Mouse (Mus musculus): Measurements from ENCODE around the gene Tet2. TPM values are rescaled to one million over a fixed set of nuclear protein-coding genes. Genes with fewer than 3 reads are reported as not detected.

Gene Tet2
- polyA plus RNA-seq, 2 experiments, result 15.9 to 17.7 TPM

DNA sequence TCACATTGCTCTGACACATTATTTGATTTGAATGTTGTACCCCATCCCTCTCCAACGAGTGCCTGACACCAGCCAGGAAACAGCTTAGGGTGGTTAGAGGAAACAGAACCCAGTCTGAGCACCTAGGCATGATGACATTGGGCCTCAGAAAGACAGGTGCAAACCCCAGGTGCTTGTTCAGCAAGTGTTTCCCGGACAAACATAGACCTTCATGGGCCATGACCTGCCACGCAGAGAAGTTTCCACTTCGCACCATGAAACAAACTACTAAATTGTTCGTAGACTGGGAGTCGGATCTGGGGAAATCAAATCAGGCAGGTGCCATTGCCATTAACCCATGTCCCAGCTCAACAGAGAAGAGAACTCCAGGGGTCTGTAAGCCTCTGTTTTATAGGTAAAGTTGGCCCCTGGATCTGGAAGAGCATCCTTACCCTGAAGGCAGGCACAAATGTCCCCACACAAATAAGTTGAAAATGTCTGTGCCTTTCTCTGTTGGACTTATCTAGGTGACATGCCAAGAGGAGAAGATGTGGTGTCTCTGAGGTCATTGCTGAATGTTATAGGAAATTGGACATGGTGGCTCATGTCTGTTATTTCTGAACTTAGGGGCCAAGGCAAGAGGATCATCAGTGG, 109.7 kb downstream of the Tet2 start:
- TF ChIP-seq POLR2A (IDR thresholded peaks at IDR 0.05; ENCODE audit: borderline replicate concordance, extremely low read depth, insufficient read depth, insufficient read length), result no peak
- Histone ChIP-seq H3K9me3 (ENCODE audit: control insufficient read depth, low read length) (no peaks in the 10 kb centered on the region), H3K36me3 (ENCODE audit: control insufficient read depth, insufficient read depth, low read length) (no peaks in the 10 kb centered on the region), H3K27me3 (ENCODE audit: control insufficient read depth, insufficient read depth, low read length) (no peaks in the 10 kb centered on the region), H3K9ac (ENCODE audit: low read depth, low read length, severe bottlenecking) (no peak overlapping the region), H3K27ac (replicated peaks; ENCODE audit: low read depth, low read length) (no peak overlapping the region), H3K4me3 (replicated peaks; ENCODE audit: low read length) (no peak overlapping the region), H3K4me2 (replicated peaks; ENCODE audit: low read depth, low read length, severe bottlenecking) (no peak overlapping the region), H3K4me1 (ENCODE audit: control insufficient read depth, insufficient read depth, low read length) (no peaks in the 10 kb centered on the region)
- ATAC-seq (ENCODE audit: low FRiP score, low read depth) (no peak), DNase-seq (ENCODE audit: low spot score) (no peak)
- 89% methylated on average over 6 of the region's 6 CpGs for WGBS

GRCm38 (mm10) chr3:133429394-133430173, 115.4 kb downstream of the Tet2 start:
- 60% methylated on average over 4 of the region's 4 CpGs for WGBS
- DNase-seq (ENCODE audit: low spot score) (no peak), ATAC-seq (ENCODE audit: low FRiP score, low read depth) (no peak)
- Histone ChIP-seq H3K27ac (replicated peaks; ENCODE audit: low read depth, low read length) (no peak overlapping the region), H3K4me3 (replicated peaks; ENCODE audit: low read length) (no peak overlapping the region), H3K4me1 (ENCODE audit: control insufficient read depth, insufficient read depth, low read length) (no peaks in the 10 kb centered on the region), H3K9me3 (ENCODE audit: control insufficient read depth, low read length) (no peaks in the 10 kb centered on the region), H3K9ac (ENCODE audit: low read depth, low read length, severe bottlenecking) (no peak overlapping the region), H3K4me2 (replicated peaks; ENCODE audit: low read depth, low read length, severe bottlenecking) (no peak overlapping the region), H3K36me3 (ENCODE audit: control insufficient read depth, insufficient read depth, low read length) (no peaks in the 10 kb centered on the region), H3K27me3 (ENCODE audit: control insufficient read depth, insufficient read depth, low read length) (no peaks in the 10 kb centered on the region)
- TF ChIP-seq POLR2A (IDR thresholded peaks at IDR 0.05; ENCODE audit: borderline replicate concordance, extremely low read depth, insufficient read depth, insufficient read length), result no peak

DNA sequence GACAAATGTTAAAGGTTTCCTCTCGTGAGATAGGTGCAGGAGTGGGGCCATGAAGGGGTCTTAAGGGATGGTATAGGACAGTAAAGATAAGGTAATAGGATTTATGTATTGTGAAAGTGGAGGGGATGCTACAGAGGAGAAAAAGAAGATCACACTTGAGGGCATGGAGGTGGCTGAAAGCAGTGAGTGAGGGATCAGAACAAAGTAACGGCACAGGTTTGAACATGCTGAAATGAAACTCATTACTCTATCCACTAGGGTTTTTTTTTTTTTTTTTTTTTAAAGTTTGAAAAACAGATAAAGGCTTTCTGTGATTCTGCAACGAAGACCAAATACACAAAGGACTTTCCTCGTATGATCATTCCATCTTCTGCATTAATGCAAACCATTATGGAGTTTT, 116.9 kb downstream of the Tet2 start:
- Histone ChIP-seq H3K4me1 (ENCODE audit: control insufficient read depth, insufficient read depth, low read length) (no peaks in the 10 kb centered on the region), H3K27ac (replicated peaks; ENCODE audit: low read depth, low read length) (no peak overlapping the region), H3K9me3 (ENCODE audit: control insufficient read depth, low read length) (no peaks in the 10 kb centered on the region), H3K27me3 (ENCODE audit: control insufficient read depth, insufficient read depth, low read length) (no peaks in the 10 kb centered on the region), H3K4me3 (replicated peaks; ENCODE audit: low read length) (no peak overlapping the region), H3K4me2 (replicated peaks; ENCODE audit: low read depth, low read length, severe bottlenecking) (no peak overlapping the region), H3K36me3 (ENCODE audit: control insufficient read depth, insufficient read depth, low read length) (no peaks in the 10 kb centered on the region), H3K9ac (ENCODE audit: low read depth, low read length, severe bottlenecking) (no peak overlapping the region)
- no peak for ATAC-seq (ENCODE audit: low FRiP score, low read depth)
- WGBS, result 77% methylated on average over 4 of the region's 4 CpGs
- no peak for TF ChIP-seq POLR2A (IDR thresholded peaks at IDR 0.05; ENCODE audit: borderline replicate concordance, extremely low read depth, insufficient read depth, insufficient read length)
- no peak for DNase-seq (ENCODE audit: low spot score)

DNA sequence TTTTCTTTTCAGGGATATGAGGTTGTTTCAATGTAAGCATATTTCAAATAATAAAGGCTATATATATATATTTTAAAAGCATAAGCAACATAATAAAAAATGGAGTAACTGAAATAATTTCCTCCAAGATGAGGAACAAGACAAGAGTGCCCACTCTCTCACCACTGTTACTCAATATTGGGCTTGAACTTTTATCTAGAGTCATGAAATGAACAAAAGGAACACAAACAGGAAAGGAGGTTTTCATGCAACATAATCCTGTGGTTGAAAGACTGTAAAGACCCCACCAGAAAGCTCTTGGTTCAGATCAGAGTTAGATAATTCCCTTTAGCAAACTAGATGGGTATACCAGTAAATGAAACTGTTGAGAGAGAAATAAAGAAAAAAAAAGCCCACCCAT, 121.9 kb downstream of the Tet2 start:
- no peak for TF ChIP-seq POLR2A (IDR thresholded peaks at IDR 0.05; ENCODE audit: borderline replicate concordance, extremely low read depth, insufficient read depth, insufficient read length)
- H3K27ac ChIP-seq (replicated peaks; ENCODE audit: low read depth, low read length), result no peak overlapping the region
- no peaks in the 10 kb centered on the region for H3K36me3 ChIP-seq (ENCODE audit: control insufficient read depth, insufficient read depth, low read length)
- DNase-seq (ENCODE audit: low spot score) (no peak), ATAC-seq (ENCODE audit: low FRiP score, low read depth) (no peak)
- no peaks in the 10 kb centered on the region for H3K9me3 ChIP-seq (ENCODE audit: control insufficient read depth, low read length)
- no peaks in the 10 kb centered on the region for H3K27me3 ChIP-seq (ENCODE audit: control insufficient read depth, insufficient read depth, low read length)
- no peak overlapping the region for H3K9ac ChIP-seq (ENCODE audit: low read depth, low read length, severe bottlenecking)
- no peak overlapping the region for H3K4me2 ChIP-seq (replicated peaks; ENCODE audit: low read depth, low read length, severe bottlenecking)
- no peak overlapping the region for H3K4me3 ChIP-seq (replicated peaks; ENCODE audit: low read length)
- no peaks in the 10 kb centered on the region for H3K4me1 ChIP-seq (ENCODE audit: control insufficient read depth, insufficient read depth, low read length)

GRCm38 (mm10) chr3:133414747-133415146, 130.2 kb downstream of the Tet2 start:
- Histone ChIP-seq H3K27ac (replicated peaks; ENCODE audit: low read depth, low read length) (no peak overlapping the region), H3K4me2 (replicated peaks; ENCODE audit: low read depth, low read length, severe bottlenecking) (no peak overlapping the region), H3K9ac (ENCODE audit: low read depth, low read length, severe bottlenecking) (no peak overlapping the region), H3K4me1 (ENCODE audit: control insufficient read depth, insufficient read depth, low read length) (no peaks in the 10 kb centered on the region), H3K9me3 (ENCODE audit: control insufficient read depth, low read length) (no peaks in the 10 kb centered on the region), H3K36me3 (ENCODE audit: control insufficient read depth, insufficient read depth, low read length) (no peaks in the 10 kb centered on the region), H3K27me3 (ENCODE audit: control insufficient read depth, insufficient read depth, low read length) (no peaks in the 10 kb centered on the region), H3K4me3 (replicated peaks; ENCODE audit: low read length) (no peak overlapping the region)
- ATAC-seq (ENCODE audit: low FRiP score, low read depth) (no peak), DNase-seq (ENCODE audit: low spot score) (no peak)
- 87% methylated on average over 4 of the region's 4 CpGs for WGBS
- no peak for TF ChIP-seq POLR2A (IDR thresholded peaks at IDR 0.05; ENCODE audit: borderline replicate concordance, extremely low read depth, insufficient read depth, insufficient read length)

Small RNA genes lying within 50 kb of the gene (microRNA-seq; reads per million reads assigned to microRNA genes)
- not detected for gene Gm25042

Other genes with a start within 250 kb of the Tet2 start
- 30.8 and 41.2 TPM in 2 replicates for gene Ppa2, start 235.0 kb downstream of the Tet2 start, polyA plus RNA-seq (2012; rRNA removed)
- 79.9 and 84.6 TPM in 2 replicates for gene Ppa2, start 235.0 kb downstream of the Tet2 start, polyA plus RNA-seq (2014; fragmentation: Nextera tagmentation; extraction: Ambion mirVana)

All from limb, embryonic 14.5 days (tissue).